Mouse (Mus musculus) cortical plate, adult 2 months (tissue): ENCODE measurements at regions not wholly inside any gene's neighbourhood (a gene's known extent, or its start where the extent isn't known, plus 50 kb on each side); places are given as distances from the start of the nearest gene placed in this dataset.

Experiments used
- H3K27ac ChIP-seq: fragments of 200-500 bp; 2 replicates; pipeline ENCODE4 v1.5.1; 2012; ENCODE audit warnings: low read length, control low read depth, inconsistent platforms; ENCODE audit not compliant: insufficient read depth
- H3K4me1 ChIP-seq: fragments of 200-500 bp; 2 replicates; pipeline ENCODE4 v1.6.1; 2011; ENCODE audit warnings: low read length; ENCODE audit not compliant: control insufficient read depth, insufficient read depth
- H3K4me3 ChIP-seq: fragments of 200-500 bp; 2 replicates; pipeline ENCODE4 v1.5.1; 2011; ENCODE audit warnings: mild to moderate bottlenecking, low read length, control low read depth; ENCODE audit not compliant: insufficient read depth
- CTCF ChIP-seq: fragments of 200-500 bp; IDR thresholded peaks from 2 replicates; pipeline ENCODE4 v1.5.1; 2011; ENCODE audit warnings: mild to moderate bottlenecking, control low read depth, low read length; ENCODE audit not compliant: insufficient read depth; ENCODE audit errors: extremely low read depth
- POLR2A ChIP-seq: fragments of 200-500 bp; IDR thresholded peaks from 2 replicates; pipeline ENCODE4 v1.6.1; 2011; ENCODE audit warnings: mild to moderate bottlenecking, low read length, control low read depth; ENCODE audit not compliant: insufficient read depth; ENCODE audit errors: extremely low read depth

DNA sequence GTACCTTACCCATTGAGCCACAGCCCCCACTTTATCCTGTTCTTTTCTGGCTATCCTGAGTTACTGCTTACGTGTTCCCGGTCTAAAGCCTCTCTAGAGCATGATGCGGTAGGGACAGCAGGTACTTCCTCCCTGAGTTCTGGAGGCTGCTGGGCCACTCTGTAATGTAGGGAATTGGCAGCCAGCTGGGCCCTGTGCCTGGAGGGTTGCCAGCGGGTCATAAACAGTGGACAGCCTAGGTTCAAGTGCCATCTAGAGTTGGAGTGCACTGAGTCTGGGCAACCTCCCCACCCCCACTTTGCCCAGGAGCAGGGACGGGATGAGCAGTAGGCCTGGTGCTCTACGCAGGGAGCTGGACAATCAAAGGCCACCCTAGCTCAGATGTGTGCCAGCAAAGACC is 81.5 kb upstream of the Podxl start:
- H3K4me1 ChIP-seq, result peaks cover 3% of the 10 kb centered on the region
- no peak for TF ChIP-seq POLR2A
- TF ChIP-seq CTCF, result no peak
- H3K27ac ChIP-seq, result no peak overlapping the region
- H3K4me3 ChIP-seq, result no peak overlapping the region

DNA sequence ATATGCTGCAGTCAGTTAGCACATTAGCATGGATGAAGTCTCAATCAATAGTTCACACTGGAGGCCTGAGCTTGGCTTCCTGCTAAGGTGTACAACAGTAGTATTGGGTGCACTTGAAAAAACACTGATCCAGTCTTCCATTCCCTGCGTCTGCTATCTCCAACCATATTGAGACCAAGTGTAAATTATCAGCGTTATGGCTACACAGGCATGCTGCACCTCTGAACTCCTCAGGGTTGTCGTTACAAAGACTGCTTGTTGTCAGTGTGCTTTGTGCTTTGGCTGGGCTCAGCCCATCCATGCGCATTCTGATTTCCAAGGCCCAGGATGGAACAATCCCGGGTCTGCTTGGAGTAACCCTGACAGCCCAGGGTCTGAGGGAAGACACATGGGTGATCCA is 80.7 kb upstream of the Podxl start:
- Histone ChIP-seq H3K4me3 (no peak overlapping the region), H3K27ac (no peak overlapping the region), H3K4me1 (peaks cover 3% of the 10 kb centered on the region)
- TF ChIP-seq POLR2A (no peak), CTCF (no peak)

DNA sequence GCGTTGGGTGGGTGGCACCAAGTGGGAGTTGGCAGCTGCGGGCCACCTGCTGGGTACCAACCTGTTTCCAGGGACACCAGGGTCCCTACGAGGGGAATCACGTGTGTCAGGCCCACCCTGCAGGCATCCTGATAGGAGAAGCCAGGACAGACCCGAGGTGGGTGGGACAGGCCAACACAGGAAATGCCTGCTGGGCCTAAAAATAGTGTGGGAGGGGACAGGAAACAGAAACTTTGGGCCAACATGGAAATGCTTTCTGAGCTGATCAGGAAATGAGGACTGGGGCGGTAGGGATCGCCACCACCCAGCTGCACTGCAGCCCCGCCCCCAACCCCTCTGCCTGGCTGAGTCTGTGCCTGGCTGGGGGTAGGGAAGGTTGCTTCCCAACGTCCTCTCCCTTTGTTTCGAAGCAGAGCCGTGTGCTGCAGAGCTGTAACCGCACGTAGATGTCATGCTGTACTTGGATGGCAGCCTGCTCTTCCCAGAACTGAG is 78.7 kb upstream of the Podxl start:
- Histone ChIP-seq H3K4me3 (no peak overlapping the region), H3K4me1 (peaks cover 5% of the 10 kb centered on the region), H3K27ac (peak overlapping the region; percentile 74; the same call in 1 of the 2 replicates)
- no peak for TF ChIP-seq CTCF
- TF ChIP-seq POLR2A, result no peak

DNA sequence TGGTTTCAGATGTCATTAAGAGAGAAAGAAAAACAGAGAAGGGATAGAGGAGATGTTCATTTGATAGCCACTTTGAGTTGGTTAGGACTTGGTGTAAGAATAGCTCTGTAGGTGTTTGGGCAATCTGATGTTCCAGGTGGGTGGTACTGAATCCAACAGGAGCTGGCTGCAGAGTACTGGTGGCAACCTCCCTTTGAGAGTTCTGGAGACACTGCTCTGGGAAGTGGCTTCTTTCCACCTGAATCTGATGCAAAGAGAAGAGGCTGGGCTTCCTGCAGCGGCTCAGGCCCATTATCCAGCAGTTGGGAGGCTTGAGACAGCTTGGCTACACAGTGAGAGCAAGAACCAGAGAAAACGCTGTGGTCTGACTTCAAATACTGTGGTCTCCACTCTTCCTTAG is 77.0 kb upstream of the Podxl start:
- H3K27ac ChIP-seq, result no peak overlapping the region
- peaks cover 5% of the 10 kb centered on the region for H3K4me1 ChIP-seq
- TF ChIP-seq POLR2A (no peak), CTCF (no peak)
- H3K4me3 ChIP-seq, result no peak overlapping the region

DNA sequence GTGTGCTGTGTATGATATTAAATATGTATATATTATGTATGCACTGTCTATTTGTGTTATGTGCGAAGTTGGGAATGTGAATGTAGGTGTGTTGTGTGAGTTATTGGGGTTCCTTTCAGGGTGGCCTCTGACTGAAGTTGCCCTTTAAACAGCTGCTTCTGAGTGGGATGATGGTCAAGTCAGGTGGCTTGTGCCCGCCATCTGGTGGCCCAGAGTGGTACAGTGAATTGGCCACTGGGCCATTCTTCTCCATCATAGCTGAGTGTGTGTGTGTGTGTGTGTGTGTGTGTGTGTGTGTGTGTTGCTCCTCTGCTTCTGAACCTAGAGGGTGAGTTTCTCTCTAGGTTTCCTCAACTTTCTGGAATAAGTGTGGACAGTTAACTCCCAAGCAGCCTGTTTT is 75.7 kb upstream of the Podxl start:
- TF ChIP-seq CTCF, result peak; percentile 88
- no peak for TF ChIP-seq POLR2A
- H3K27ac ChIP-seq, result no peak overlapping the region
- H3K4me3 ChIP-seq, result no peak overlapping the region
- peaks cover 5% of the 10 kb centered on the region for H3K4me1 ChIP-seq

DNA sequence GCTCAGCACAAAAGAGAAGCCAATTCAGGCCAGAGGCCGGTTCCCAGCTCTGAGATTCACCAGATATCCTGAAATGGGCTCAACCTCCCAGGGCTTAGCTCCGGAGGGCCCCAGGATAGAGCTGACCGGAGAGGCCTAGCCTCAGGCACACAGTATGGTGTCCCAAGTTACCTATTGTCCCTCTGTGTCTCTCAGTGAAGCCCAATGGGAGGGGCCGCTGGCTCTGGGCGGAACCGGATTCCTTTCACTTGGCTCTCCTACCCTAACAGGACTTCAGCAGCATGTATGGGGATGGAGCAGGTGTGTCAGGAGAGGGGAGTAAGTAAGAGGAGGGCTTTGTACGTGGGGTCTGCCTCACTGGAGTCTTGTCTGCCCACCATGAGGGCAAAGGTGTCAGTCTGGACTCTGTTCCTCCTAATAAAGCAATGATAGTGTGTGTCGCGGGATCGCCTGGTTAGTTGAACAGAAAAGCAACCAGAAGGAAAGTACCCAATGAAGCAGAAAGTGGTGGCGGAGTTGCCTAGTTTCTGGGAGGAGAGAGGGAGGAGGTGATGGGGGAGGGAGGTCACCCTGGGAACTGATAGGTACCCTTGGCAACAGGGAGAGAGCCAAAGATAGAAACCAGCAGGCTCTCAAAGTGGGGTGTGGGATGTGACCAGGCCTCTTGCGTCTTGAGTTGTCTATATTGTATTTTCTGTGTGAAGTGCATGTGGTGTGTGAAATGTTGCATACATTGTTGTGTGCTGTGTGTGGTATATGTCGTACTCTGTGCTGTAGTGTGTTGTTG is 74.8 kb upstream of the Podxl start:
- Histone ChIP-seq H3K27ac (peak overlapping the region; percentile 47; the same call in 1 of the 2 replicates), H3K4me1 (peaks cover 5% of the 10 kb centered on the region)
- TF ChIP-seq POLR2A (no peak), CTCF (no peak)

DNA sequence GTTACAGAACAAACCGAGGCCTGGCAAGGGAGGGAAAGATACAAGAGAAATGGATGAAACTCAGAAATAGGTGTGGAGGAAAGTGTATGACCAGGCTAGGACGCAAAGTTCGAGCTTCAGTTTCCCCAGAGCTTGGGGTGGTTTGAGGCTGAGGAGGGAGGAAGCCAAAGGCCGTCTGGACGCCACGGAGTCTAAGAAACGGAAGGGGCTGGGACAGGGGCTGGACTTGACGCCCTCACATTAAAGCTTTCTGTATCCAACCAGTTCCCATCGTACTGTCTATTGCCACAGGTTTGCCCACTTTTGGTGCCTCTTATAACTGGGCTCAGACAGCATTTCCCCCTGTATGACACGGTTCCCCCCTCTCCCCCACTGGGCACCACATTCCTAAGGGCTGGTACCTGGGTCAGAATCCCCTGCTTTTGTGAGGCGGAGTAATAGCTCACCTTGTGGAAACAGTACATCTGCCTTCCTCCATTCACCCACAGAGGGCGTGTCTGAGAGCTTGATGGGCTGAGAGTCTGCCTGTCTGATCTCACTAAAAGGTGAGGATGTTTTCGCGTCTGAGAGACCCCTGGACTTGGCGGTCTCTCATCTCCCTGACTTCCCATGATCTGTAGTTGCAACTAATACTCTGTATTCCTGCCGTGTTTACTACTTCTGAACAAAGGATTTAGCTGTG is 73.7 kb upstream of the Podxl start:
- H3K27ac ChIP-seq, result no peak overlapping the region
- no peak overlapping the region for H3K4me3 ChIP-seq
- peak; percentile 22; the same call in 1 of the 2 replicates for TF ChIP-seq CTCF
- TF ChIP-seq POLR2A, result no peak
- H3K4me1 ChIP-seq, result peaks cover 4% of the 10 kb centered on the region; the same call in 1 of the 2 replicates

More for the DNA sequence above, 74.8 kb upstream of the Podxl start:
- H3K4me3 ChIP-seq, result no peak overlapping the region

DNA sequence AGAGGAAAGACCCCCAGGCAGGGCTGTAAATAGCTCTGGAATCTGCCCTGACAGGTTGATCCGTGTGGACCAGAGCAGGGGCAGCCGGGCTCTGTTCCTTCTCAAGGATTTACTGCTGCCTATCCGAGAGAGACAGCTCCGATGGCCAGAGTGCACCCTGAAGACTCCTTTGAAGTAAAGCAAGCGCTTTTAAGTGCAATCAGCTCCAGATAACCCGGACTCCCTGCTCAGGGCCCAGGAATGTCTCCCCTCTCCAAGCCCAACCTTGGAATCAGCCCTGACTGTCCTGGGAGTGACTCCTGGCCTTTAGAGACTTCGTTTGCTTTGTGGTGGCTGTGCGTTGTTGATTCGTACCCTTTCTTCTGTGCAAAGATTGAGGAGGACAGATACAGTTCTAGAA is 73.2 kb upstream of the Podxl start:
- no peak overlapping the region for H3K4me3 ChIP-seq
- TF ChIP-seq POLR2A (no peak), CTCF (no peak)
- peaks cover 2% of the 10 kb centered on the region; the same call in 1 of the 2 replicates for H3K4me1 ChIP-seq
- H3K27ac ChIP-seq, result no peak overlapping the region

DNA sequence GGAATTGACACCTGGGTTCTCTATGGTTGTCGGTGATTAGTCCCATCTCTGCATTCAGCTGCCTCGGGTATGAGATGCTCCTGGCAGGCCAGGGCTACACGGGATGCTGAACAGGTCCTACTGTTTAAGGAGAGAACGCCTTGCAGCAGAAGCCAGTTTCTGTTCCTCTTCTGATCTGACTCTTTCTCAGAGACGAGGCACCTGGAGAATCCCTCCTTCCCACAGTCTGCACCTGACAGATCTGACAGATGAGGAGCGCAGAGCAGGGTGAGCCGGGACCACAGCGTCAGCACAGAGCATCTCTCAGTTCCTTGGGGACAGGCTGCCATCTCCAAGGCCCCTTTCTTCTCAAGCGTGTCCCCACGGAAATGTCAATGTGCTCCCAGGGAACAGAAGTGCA is 68.7 kb upstream of the Podxl start:
- Histone ChIP-seq H3K27ac (no peak overlapping the region), H3K4me1 (no peaks in the 10 kb centered on the region), H3K4me3 (no peak overlapping the region)
- TF ChIP-seq CTCF (no peak), POLR2A (no peak)
